Mouse (Mus musculus): ENCODE measurements around the gene Dap. TPM values are rescaled to one million over a fixed set of nuclear protein-coding genes. Genes with fewer than 3 reads are reported as not detected.

Dap gene
- polyA plus RNA-seq, 1 experiment from 2014 or later: 127 TPM

DNA sequence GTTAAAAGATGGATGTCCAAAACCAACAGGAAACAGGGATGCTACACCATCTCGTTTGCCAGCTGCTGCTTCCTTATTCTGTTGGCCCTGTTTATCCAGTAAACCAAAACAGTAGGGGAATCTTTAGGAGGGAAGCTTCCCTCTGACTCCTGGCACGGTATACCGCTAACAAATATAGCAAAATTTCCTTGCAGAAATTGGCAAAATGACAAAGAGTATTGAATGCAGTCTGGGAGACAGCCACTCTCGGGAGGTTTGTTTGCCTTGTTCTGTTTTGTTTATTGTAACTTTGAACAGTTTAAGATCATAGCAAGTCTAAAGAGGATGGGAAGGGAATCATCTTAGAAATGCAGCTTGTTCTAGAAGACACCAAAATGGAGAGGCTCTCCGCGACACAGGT lies 28.3 kb upstream of the Dap start:
- H3K27ac ChIP-seq: no peak overlapping the region
- no peak for ATAC-seq (replicated peaks; ENCODE audit: low FRiP score, low read depth)

DNA sequence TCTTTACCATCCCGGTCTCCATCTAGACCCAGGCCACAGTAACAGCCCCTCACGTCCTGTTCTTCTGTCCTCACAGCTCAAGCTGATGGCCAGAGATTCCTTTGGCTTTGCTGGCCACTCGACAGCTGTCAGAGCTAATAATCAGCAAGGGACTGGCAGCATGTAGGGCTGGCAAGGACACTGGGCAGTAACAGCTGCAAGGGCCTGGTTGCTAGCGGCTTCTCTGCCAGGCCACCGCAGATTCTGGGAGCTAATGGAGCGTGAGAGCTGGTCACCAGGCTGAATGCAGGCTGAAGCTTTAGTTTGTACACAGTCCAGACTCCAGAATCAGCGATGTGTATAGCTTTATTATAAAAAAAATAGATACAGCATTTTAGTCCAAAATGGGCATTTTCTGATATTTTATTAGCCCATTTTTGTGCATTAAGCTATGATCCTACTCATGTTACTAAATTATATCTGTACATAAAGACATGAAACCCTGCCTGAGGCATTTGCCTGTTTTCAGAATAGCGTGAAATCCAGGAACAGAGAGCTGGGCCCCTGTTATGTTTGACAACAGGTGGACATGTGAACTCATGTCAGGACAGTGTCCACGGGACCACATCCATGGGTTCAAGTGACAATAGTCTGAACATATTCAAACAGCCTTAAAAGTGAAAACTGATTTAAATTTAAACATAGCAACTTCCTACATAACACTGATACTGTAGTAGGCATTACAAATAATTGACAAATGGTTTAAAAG lies 16.6 kb upstream of the Dap start:
- Histone ChIP-seq H3K4me3 (replicated peaks; ENCODE audit: low read depth, low read length) (no peak overlapping the region), H3K27ac (no peak overlapping the region), H3K4me1 (replicated peaks; ENCODE audit: insufficient read depth, low read length) (no peaks in the 10 kb centered on the region), H3K27me3 (ENCODE audit: insufficient read depth, low read length) (no peaks in the 10 kb centered on the region), H3K4me2 (ENCODE audit: low read length) (no peak overlapping the region), H3K36me3 (ENCODE audit: insufficient read depth, low read length) (no peaks in the 10 kb centered on the region), H3K9me3 (replicated peaks; ENCODE audit: low read length) (no peaks in the 10 kb centered on the region), H3K9ac (ENCODE audit: low read depth, low read length) (no peak overlapping the region)
- no peak for DNase-seq (ENCODE audit: low spot score)
- TF ChIP-seq CTCF (IDR thresholded peaks at IDR 0.05; ENCODE audit: low read depth): no peak
- no peak for ATAC-seq (replicated peaks; ENCODE audit: low FRiP score, low read depth)
- WGBS: 56% methylated on average over 9 of the region's 9 CpGs

More for the DNA sequence above, 28.3 kb upstream of the Dap start:
- 72% methylated on average over 6 of the region's 6 CpGs for WGBS
- Histone ChIP-seq H3K9ac (ENCODE audit: low read depth, low read length) (no peak overlapping the region), H3K27me3 (ENCODE audit: insufficient read depth, low read length) (no peaks in the 10 kb centered on the region), H3K4me2 (ENCODE audit: low read length) (no peak overlapping the region), H3K4me3 (replicated peaks; ENCODE audit: low read depth, low read length) (no peak overlapping the region), H3K4me1 (replicated peaks; ENCODE audit: insufficient read depth, low read length) (no peaks in the 10 kb centered on the region), H3K36me3 (ENCODE audit: insufficient read depth, low read length) (no peaks in the 10 kb centered on the region), H3K9me3 (replicated peaks; ENCODE audit: low read length) (no peaks in the 10 kb centered on the region)
- TF ChIP-seq CTCF (IDR thresholded peaks at IDR 0.05; ENCODE audit: low read depth): no peak
- no peak for DNase-seq (ENCODE audit: low spot score)

DNA sequence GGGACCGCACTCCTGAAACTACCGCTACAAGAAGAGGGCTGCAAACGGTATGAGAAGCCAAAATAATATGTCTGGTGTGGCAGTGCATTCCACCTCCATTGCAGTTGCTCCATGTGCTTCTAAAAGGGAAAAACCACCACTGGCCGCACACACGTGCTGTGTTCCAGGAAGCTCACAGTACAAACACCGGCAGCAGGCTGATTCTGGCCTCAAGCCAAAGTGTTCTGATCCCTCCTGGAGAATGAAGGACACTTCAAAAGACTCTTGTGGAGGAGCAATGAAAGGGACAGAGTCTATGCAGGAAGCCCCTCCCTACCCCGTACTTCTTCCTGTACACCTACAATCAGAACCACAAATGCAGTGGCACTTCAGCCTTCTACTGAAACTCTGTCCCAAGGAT lies 12.2 kb upstream of the Dap start:
- no peaks in the 10 kb centered on the region for H3K36me3 ChIP-seq (ENCODE audit: insufficient read depth, low read length)
- 62% methylated on average over 7 of the region's 7 CpGs for WGBS
- no peak overlapping the region for H3K27ac ChIP-seq
- H3K4me1 ChIP-seq (replicated peaks; ENCODE audit: insufficient read depth, low read length): no peaks in the 10 kb centered on the region
- no peak for TF ChIP-seq CTCF (IDR thresholded peaks at IDR 0.05; ENCODE audit: low read depth)
- H3K9me3 ChIP-seq (replicated peaks; ENCODE audit: low read length): no peaks in the 10 kb centered on the region
- H3K27me3 ChIP-seq (ENCODE audit: insufficient read depth, low read length): no peaks in the 10 kb centered on the region
- H3K4me2 ChIP-seq (ENCODE audit: low read length): no peak overlapping the region
- H3K9ac ChIP-seq (ENCODE audit: low read depth, low read length): no peak overlapping the region
- ATAC-seq (replicated peaks; ENCODE audit: low FRiP score, low read depth): no peak; the same call in 1 of the 2 replicates
- H3K4me3 ChIP-seq (replicated peaks; ENCODE audit: low read depth, low read length): no peak overlapping the region
- peak; percentile 29 for DNase-seq (ENCODE audit: low spot score)

DNA sequence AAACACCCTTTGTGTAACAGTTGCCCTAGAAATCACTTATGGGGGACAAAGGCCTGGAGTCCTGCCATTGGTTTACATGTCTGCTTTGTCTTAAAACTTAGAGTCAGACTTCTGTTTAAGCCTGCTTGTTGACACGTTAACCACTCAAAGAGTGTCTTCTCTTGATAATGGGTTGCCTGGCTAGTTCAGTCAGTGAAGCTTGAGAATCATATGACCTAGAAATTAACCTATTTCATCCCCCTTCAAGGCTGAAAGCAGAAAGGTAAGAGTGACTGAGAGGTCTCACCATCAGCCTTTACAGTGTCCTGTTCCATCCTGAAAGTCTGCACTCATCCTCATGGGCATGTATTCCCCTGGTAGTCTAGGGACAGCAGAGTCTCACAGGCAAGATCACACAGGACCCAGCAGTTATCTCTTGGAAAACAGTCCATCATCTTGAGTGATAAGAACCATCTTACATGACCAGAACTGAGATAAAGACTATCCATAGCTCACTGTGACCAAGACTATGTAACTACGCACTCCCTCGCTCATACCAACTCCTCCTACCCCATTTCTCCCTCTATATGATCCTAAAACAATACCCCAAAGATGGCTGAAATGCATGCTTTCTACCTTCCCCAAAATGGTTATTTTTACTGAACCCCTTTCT lies 10.4 kb upstream of the Dap start:
- WGBS: 93% methylated on average over 3 of the region's 3 CpGs
- no peaks in the 10 kb centered on the region for H3K4me1 ChIP-seq (replicated peaks; ENCODE audit: insufficient read depth, low read length)
- no peak overlapping the region for H3K9ac ChIP-seq (ENCODE audit: low read depth, low read length)
- DNase-seq (ENCODE audit: low spot score): no peak
- TF ChIP-seq CTCF (IDR thresholded peaks at IDR 0.05; ENCODE audit: low read depth): no peak
- H3K4me3 ChIP-seq (replicated peaks; ENCODE audit: low read depth, low read length): no peak overlapping the region
- H3K27me3 ChIP-seq (ENCODE audit: insufficient read depth, low read length): no peaks in the 10 kb centered on the region
- ATAC-seq (replicated peaks; ENCODE audit: low FRiP score, low read depth): no peak
- no peak overlapping the region for H3K27ac ChIP-seq
- no peaks in the 10 kb centered on the region for H3K36me3 ChIP-seq (ENCODE audit: insufficient read depth, low read length)
- H3K9me3 ChIP-seq (replicated peaks; ENCODE audit: low read length): no peaks in the 10 kb centered on the region
- no peak overlapping the region for H3K4me2 ChIP-seq (ENCODE audit: low read length)

DNA sequence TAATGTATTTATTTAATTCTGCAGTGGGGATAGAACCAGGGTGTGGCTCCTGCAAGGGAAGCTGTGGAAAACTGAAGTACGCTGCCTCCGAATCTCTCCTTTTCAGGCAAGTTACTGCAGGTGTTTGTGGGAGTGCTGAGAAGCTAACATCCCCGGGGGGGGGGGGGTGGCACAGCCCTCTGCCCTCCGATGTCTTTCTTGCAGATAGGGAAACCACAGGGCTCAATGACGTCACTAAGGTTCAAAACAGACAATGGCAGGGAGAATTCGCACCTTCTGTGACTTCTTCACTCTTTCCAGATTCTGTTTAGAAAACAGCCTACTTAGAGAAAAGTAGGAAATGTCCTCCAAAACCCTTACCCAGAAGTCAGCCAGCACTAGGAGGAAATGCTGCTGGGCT lies 1.9 kb upstream of the Dap start:
- 74% methylated on average over 6 of the region's 6 CpGs for WGBS
- no peak for ATAC-seq (replicated peaks; ENCODE audit: low FRiP score, low read depth)
- TF ChIP-seq CTCF (IDR thresholded peaks at IDR 0.05; ENCODE audit: low read depth): no peak

DNA sequence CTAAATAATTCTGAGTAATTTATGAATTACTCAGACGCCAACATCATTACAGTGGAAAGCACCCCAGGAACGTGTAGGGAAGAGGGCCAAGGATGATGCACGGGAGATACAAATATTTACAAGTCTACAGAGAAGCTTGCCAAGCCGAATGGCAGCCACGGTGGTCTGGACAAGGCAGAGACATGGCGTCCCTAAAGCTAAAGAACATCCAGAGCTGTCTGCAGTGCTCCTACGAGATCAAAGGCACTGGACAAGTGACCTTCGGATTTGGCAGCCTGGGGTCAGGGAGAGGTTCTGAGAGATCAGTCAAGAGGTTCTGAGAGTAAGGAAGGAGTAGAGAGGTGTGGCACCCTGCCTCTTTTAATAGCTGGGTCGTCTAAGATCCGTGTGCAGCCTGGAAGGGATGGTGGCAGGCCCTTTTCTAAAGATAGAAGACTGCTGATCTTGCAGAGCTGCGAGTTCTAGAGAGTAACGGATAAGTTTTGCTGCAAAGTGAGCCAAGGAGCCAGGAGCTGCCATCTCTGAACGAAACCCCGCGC lies 449 bp upstream of the Dap start:
- WGBS: 42% methylated on average over 15 of the region's 15 CpGs
- Histone ChIP-seq H3K27me3 (ENCODE audit: insufficient read depth, low read length) (no peaks in the 10 kb centered on the region), H3K27ac (peak overlapping the region; percentile 47), H3K4me3 (replicated peaks; ENCODE audit: low read depth, low read length) (peak overlapping the region; percentile 97), H3K36me3 (ENCODE audit: insufficient read depth, low read length) (no peaks in the 10 kb centered on the region), H3K4me2 (ENCODE audit: low read length) (peak overlapping the region; percentile 93), H3K9me3 (replicated peaks; ENCODE audit: low read length) (no peaks in the 10 kb centered on the region), H3K4me1 (replicated peaks; ENCODE audit: insufficient read depth, low read length) (0 out of 2 replicates have a peak, but pooled peaks cover 3% of the 10 kb centered on the region), H3K9ac (ENCODE audit: low read depth, low read length) (peak overlapping the region; percentile 94; the same call in 1 of the 2 replicates)
- DNase-seq (ENCODE audit: low spot score): no peak
- TF ChIP-seq CTCF (IDR thresholded peaks at IDR 0.05; ENCODE audit: low read depth): no peak
- ATAC-seq (replicated peaks; ENCODE audit: low FRiP score, low read depth): no peak

More for the DNA sequence above, 1.9 kb upstream of the Dap start:
- Histone ChIP-seq H3K9ac (ENCODE audit: low read depth, low read length) (no peak overlapping the region), H3K36me3 (ENCODE audit: insufficient read depth, low read length) (no peaks in the 10 kb centered on the region), H3K4me2 (ENCODE audit: low read length) (no peak overlapping the region), H3K27me3 (ENCODE audit: insufficient read depth, low read length) (no peaks in the 10 kb centered on the region), H3K4me1 (replicated peaks; ENCODE audit: insufficient read depth, low read length) (0 out of 2 replicates have a peak, but pooled peaks cover 3% of the 10 kb centered on the region), H3K4me3 (replicated peaks; ENCODE audit: low read depth, low read length) (no peak overlapping the region), H3K27ac (no peak overlapping the region), H3K9me3 (replicated peaks; ENCODE audit: low read length) (no peaks in the 10 kb centered on the region)
- DNase-seq (ENCODE audit: low spot score): no peak
